Mouse (Mus musculus) MEL (cell line): ENCODE data around the gene Srgap3.

Experiments used
- CTCF ChIP-seq, 3 experiments: IDR thresholded peaks in 2 of 3; conservative IDR thresholded peaks in 1 of 3; 2 replicates each; pipeline ENCODE4 v1.5.1; 2011 to 2012; ENCODE audit warnings: low read length in 3 of 3, low read depth in 2 of 3, mild to moderate bottlenecking in 2 of 3, improper control_type of control experiment in 1 of 3, inconsistent platforms in 1 of 3, mixed read lengths in 1 of 3, moderate library complexity in 1 of 3; ENCODE audit not compliant: control insufficient read depth in 1 of 3, insufficient read depth in 1 of 3, poor library complexity in 1 of 3, severe bottlenecking in 1 of 3
- EP300 ChIP-seq, 2 experiments: IDR thresholded peaks; 2 replicates each; pipeline ENCODE4 v1.6.1; 2011; ENCODE audit warnings: improper control_type of control experiment in 2 of 2, low read length in 2 of 2, low read depth in 1 of 2, mild to moderate bottlenecking in 1 of 2
- POLR2A ChIP-seq, 2 experiments: IDR thresholded peaks; 2 replicates each; pipeline ENCODE4 v1.6.1; 2011 to 2012; ENCODE audit warnings: low read length in 2 of 2, mild to moderate bottlenecking in 2 of 2, control low read depth in 1 of 2, improper control_type of control experiment in 1 of 2, low read depth in 1 of 2, moderate library complexity in 1 of 2; ENCODE audit not compliant: control insufficient read depth in 1 of 2, insufficient read depth in 1 of 2, poor library complexity in 1 of 2
- POLR2AphosphoS2 ChIP-seq: IDR thresholded peaks from 2 replicates; pipeline ENCODE4 v1.6.1; 2011; ENCODE audit warnings: low read length, improper control_type of control experiment
- TCF12 ChIP-seq: IDR thresholded peaks from 2 replicates; pipeline ENCODE4 v1.6.1; 2014; ENCODE audit warnings: low read depth, mild to moderate bottlenecking, inconsistent platforms, low read length, improper control_type of control experiment, moderate library complexity

DNA sequence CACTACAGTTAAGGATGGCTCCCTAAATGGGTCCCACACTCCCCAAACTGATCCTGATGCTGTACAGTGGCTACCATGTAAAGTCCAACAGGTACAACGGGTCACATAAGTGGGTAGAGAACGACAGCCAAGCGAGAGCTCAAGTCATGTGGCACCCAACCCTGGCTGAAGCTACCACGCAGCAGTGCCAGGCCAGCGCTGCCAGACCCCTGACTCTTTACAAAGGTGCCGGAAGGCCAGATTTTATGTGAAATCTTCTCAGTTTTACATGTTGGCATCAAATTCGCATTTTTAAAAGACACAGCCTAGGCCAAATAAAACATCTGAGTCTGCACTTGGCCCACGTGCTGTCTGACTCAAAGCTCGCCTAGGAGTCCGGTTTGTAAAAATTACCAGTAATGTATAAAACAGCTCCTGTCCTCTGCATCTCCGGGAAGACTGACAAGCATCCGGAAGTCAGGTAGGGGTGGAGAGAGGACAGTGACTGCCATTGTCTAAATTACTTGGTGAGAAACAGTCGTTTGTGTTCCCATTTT, 22.4 kb downstream of the Srgap3 start:
- no peak for TF ChIP-seq CTCF (IDR thresholded peaks at IDR 0.05 in 2 of 3, conservative IDR thresholded peaks at IDR 0.05 in 1 of 3; ENCODE audit: control insufficient read depth in 1 of 3, insufficient read depth in 1 of 3, low read depth in 2 of 3, low read length in 3 of 3, poor library complexity in 1 of 3, severe bottlenecking in 1 of 3)
- TF ChIP-seq POLR2AphosphoS2: no peak
- no peak for TF ChIP-seq POLR2A (IDR thresholded peaks at IDR 0.05; ENCODE audit: control insufficient read depth in 1 of 2, insufficient read depth in 1 of 2, low read depth in 1 of 2, low read length in 2 of 2, poor library complexity in 1 of 2)
- TF ChIP-seq EP300 (IDR thresholded peaks at IDR 0.05; ENCODE audit: low read depth in 1 of 2, low read length in 2 of 2): no peak
- no peak for TF ChIP-seq TCF12
